Mouse (Mus musculus): ENCODE measurements around the gene Hspb1.

- TF ChIP-seq CTCF (IDR thresholded peaks at IDR 0.05; ENCODE audit: control insufficient read depth, insufficient read depth, insufficient replicate concordance, low read depth, low read length): no peak
- TF ChIP-seq POLR2A (IDR thresholded peaks at IDR 0.05; ENCODE audit: control insufficient read depth, low read depth, low read length): no peak
Observed at GRCm38 (mm10) chr5:135898995-135899394, 11.3 kb downstream of the Hspb1 start.

Measured in testis, adult 2 months (tissue).